Mouse (Mus musculus): ENCODE measurements around the gene Tmem206.

DNA sequence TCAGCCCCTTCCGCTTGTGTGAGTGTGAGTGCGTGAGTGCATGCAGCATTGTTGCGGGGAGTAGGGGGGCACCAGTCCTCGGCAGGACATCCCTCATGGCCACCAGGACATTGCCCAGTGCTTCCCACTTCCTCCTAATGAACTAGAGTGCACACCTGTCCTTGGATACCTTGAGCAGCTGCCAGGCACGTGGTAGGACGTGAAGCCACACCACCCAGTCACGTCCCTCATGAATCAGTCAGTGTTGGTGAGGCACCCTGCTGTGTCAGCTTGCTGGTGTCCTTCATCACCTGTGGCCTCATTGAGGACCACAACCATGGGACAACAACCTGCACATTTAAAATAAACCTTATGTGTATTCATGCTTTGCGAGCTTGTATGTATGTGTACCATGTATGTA lies 41.2 kb upstream of the Tmem206 start:
- TF ChIP-seq GATA1 (IDR thresholded peaks at IDR 0.05; ENCODE audit: borderline replicate concordance, low read length) (no peak), FLI1 (IDR thresholded peaks at IDR 0.05; ENCODE audit: low read length) (no peak)

All from megakaryocyte, embryonic 14.5 days (primary cell).